Mouse (Mus musculus) megakaryocyte, embryonic 14.5 days (primary cell): ENCODE measurements around the gene Asap3.

Source experiments
- FLI1 ChIP-seq: IDR thresholded peaks from 2 replicates; pipeline ENCODE4 v1.6.1; 2012; ENCODE audit warnings: low read length, inconsistent platforms, mixed read lengths
- GATA1 ChIP-seq: IDR thresholded peaks from 3 replicates; pipeline ENCODE4 v1.6.1; 2012; ENCODE audit warnings: mixed read lengths, low read length, inconsistent platforms, borderline replicate concordance

DNA sequence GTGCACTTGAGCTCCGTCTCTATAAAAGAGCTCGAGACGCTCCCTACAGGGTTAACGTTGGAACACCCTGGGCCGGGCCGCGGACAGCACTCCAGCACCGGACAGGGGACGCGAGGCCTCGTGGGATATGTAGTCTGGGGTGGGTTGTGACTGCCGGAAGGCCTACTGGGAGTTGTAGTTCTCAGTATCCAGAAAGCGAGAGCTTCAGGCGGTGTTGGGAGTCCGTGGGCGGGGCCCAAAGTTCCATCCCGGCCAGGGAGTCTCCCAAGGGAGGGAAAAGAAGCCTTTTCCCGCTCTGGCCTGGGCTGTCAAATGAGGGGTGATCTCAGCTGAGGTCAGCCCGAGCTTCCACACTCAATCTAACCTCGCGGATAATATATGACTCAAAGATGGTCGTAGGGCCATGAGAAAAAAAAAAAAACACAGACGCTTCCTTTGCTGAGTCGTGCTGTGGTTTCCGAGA, 79.2 kb downstream of the Asap3 start:
- no peak for TF ChIP-seq FLI1
- no peak for TF ChIP-seq GATA1
